Mouse (Mus musculus) kidney, adult 9 months (tissue): ENCODE measurements around the gene Mafg.
"Not testable (repeated sequence)": the region's sequence is repeated elsewhere in the genome, so short reads cannot be mapped to it uniquely, and the experiment has no call there.

ENCODE experiments used
- DNase-seq: peaks from one replicate; pipeline ENCODE4 v3.0.0; 2022

The Mafg gene

GRCm38 (mm10) chr11:120583937-120584336, 49.5 kb downstream of the Mafg start:
- no peak for DNase-seq

- DNase-seq: not testable (repeated sequence)
Observed at GRCm38 (mm10) chr11:120582982-120583293, 50.5 kb downstream of the Mafg start.

- DNase-seq: peak; percentile 71
Observed at GRCm38 (mm10) chr11:120582268-120582981, 51.0 kb downstream of the Mafg start.

GRCm38 (mm10) chr11:120581490-120582267, 51.7 kb downstream of the Mafg start, which contains the start of gene Arhgdia:
TSS of gene Arhgdia (minus strand) at chr11:120581624.
- peak; percentile 86 for DNase-seq

- DNase-seq: peak; percentile 46
Observed at GRCm38 (mm10) chr11:120580871-120581331, 52.5 kb downstream of the Mafg start.

- peak; percentile 53 for DNase-seq
Observed at GRCm38 (mm10) chr11:120580190-120580589, 53.2 kb downstream of the Mafg start.

GRCm38 (mm10) chr11:120579316-120580107, 53.9 kb downstream of the Mafg start:
- DNase-seq: peak; percentile 77

- peak; percentile 45 for DNase-seq
Observed at GRCm38 (mm10) chr11:120578694-120579243, 54.6 kb downstream of the Mafg start.

GRCm38 (mm10) chr11:120578024-120578693, 55.2 kb downstream of the Mafg start:
- DNase-seq: peak; percentile 74

GRCm38 (mm10) chr11:120577211-120578023, 56.0 kb downstream of the Mafg start:
- peak; percentile 85 for DNase-seq

GRCm38 (mm10) chr11:120576365-120576981, 56.9 kb downstream of the Mafg start:
- DNase-seq: peak; percentile 93

GRCm38 (mm10) chr11:120575940-120576339, 57.5 kb downstream of the Mafg start:
- no peak for DNase-seq
